Mouse (Mus musculus) olfactory bulb, adult 2 months (tissue): ENCODE measurements around the gene Prep.

ENCODE experiments used
- CTCF ChIP-seq: fragments of 200-500 bp; IDR thresholded peaks from 2 replicates; pipeline ENCODE4 v1.5.1; 2012; ENCODE audit warnings: low read depth, mild to moderate bottlenecking, low read length, moderate library complexity; ENCODE audit not compliant: insufficient read depth
- POLR2A ChIP-seq: fragments of 200-500 bp; IDR thresholded peaks from 2 replicates; pipeline ENCODE4 v1.6.1; 2012; ENCODE audit warnings: mild to moderate bottlenecking, low read depth, low read length, moderate library complexity; ENCODE audit not compliant: insufficient read depth

- no peak for TF ChIP-seq CTCF
- TF ChIP-seq POLR2A: no peak
These were observed 37.1 kb downstream of the Prep start for GRCm38 (mm10) chr10:45104098-45104497.
